Mouse (Mus musculus): Measurements from ENCODE around the gene D1Ertd622e. TPM values are rescaled to one million over a fixed set of nuclear protein-coding genes. Genes with fewer than 3 reads are reported as not detected.

The D1Ertd622e gene
- polyA plus RNA-seq, 1 experiment from 2014 or later = 16.2 TPM

DNA sequence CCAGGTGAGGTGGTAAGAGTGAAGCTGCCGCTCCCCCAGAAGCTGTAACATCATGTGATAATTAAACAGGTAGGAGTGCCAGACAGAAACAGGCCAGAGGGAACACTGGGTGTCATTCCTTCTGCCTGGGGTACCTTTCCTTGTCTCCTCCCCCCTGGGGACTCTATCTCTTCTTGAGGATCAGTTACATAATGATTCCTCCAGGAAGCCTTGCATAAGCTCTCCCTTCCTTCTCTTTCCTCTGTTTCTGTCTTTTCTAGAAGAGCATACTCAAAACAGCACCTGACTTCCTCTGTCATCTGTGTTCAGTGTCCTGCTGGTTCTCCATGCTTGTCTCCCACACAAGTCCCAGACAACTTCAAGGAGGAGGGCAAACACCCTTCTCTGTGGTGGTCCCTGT lies 46.3 kb downstream of the D1Ertd622e start:
- H3K27ac ChIP-seq (ENCODE audit: low read length) = no peak overlapping the region
- H3K4me1 ChIP-seq (ENCODE audit: control insufficient read depth, insufficient read depth, low read length) = no peaks in the 10 kb centered on the region
- H3K27me3 ChIP-seq (ENCODE audit: control insufficient read depth, insufficient read depth, low read length) = no peaks in the 10 kb centered on the region
- no peaks in the 10 kb centered on the region for H3K9me3 ChIP-seq (ENCODE audit: control insufficient read depth, low read depth, low read length)
- no peaks in the 10 kb centered on the region for H3K36me3 ChIP-seq (ENCODE audit: control insufficient read depth, insufficient read depth, low read length)
- H3K9ac ChIP-seq (replicated peaks; ENCODE audit: low read depth, low read length) = no peak overlapping the region
- ATAC-seq (ENCODE audit: insufficient number of reproducible peaks, insufficient read depth, low FRiP score, low read depth) = no peak
- H3K4me3 ChIP-seq (ENCODE audit: low read depth, low read length) = no peak overlapping the region
- WGBS = 71% methylated on average over 1 of the region's 1 CpGs
- H3K4me2 ChIP-seq (replicated peaks; ENCODE audit: low read depth, low read length) = no peak overlapping the region

DNA sequence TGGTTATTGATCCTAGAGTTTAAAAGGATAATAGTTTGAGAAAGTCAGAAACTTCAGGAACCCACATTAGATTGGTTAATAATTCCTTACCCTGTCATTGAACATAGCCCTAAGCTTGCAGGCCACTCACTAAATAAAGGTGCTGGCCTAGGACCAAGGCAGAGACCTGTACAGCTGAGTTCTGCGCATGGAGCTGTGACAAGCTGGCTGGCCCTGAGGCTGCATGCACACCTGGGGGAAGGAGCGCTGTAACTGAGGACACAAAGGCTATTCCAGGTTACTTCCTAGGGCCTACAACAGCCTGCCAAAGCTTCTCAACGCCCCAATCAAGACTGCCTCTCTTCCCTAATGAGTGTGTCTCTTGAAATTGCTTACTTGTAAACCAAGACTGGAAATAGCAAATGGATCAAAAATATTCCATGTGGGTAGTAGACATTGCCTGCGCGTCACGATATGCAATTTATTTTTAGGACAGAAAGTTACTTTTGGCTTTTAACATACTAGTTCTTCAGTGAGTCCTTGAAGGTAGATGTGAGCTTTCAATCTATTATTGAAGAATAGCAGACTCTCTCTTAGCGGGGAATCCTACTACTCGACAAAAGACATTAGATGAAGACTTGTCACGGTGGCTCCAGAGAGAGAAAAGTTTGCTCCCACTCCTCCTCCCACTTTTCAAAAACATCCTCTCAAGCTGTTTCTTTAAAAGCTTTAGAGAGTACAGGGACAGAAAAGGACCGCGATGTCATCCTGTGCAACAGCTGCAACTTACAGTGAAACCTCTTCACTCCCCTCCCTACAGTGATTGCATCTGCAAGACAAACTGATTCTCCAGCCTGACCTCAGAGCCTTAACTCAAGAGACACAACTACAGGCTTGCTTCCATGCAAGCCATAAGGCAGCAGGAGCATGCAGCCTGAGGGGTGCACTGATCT lies 47.1 kb downstream of the D1Ertd622e start:
- ATAC-seq (ENCODE audit: insufficient number of reproducible peaks, insufficient read depth, low FRiP score, low read depth) = no peak
- 77% methylated on average over 11 of the region's 11 CpGs for WGBS

DNA sequence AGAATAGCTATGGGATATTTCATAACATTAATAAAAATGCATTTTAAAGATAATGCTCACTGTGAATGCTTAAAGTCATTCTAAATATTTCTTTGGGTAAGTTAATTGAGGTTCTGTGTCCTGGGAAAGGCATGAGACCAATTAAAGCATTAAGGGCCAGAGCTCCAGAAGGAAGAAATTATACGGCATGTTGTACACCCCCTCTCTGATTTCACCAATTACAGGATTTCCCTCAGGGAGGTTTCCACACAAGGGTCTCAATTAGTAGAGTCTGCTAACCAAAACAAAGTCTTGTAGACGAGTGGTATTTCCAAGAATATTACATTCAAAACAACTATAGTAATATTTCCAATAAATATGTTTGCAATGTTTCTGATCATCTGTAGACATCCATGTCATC lies 50.1 kb downstream of the D1Ertd622e start:
- ATAC-seq (ENCODE audit: insufficient number of reproducible peaks, insufficient read depth, low FRiP score, low read depth) = no peak
- Histone ChIP-seq H3K36me3 (ENCODE audit: control insufficient read depth, insufficient read depth, low read length) (no peaks in the 10 kb centered on the region), H3K27ac (ENCODE audit: low read length) (no peak overlapping the region), H3K27me3 (ENCODE audit: control insufficient read depth, insufficient read depth, low read length) (no peaks in the 10 kb centered on the region), H3K9ac (replicated peaks; ENCODE audit: low read depth, low read length) (no peak overlapping the region), H3K4me2 (replicated peaks; ENCODE audit: low read depth, low read length) (no peak overlapping the region), H3K9me3 (ENCODE audit: control insufficient read depth, low read depth, low read length) (no peaks in the 10 kb centered on the region), H3K4me3 (ENCODE audit: low read depth, low read length) (no peak overlapping the region), H3K4me1 (ENCODE audit: control insufficient read depth, insufficient read depth, low read length) (no peaks in the 10 kb centered on the region)
- WGBS = 77% methylated on average over 2 of the region's 2 CpGs

More for the DNA sequence above, 47.1 kb downstream of the D1Ertd622e start:
- no peak overlapping the region for H3K4me2 ChIP-seq (replicated peaks; ENCODE audit: low read depth, low read length)
- H3K27me3 ChIP-seq (ENCODE audit: control insufficient read depth, insufficient read depth, low read length) = no peaks in the 10 kb centered on the region
- no peaks in the 10 kb centered on the region for H3K9me3 ChIP-seq (ENCODE audit: control insufficient read depth, low read depth, low read length)
- no peak overlapping the region for H3K9ac ChIP-seq (replicated peaks; ENCODE audit: low read depth, low read length)
- no peaks in the 10 kb centered on the region for H3K36me3 ChIP-seq (ENCODE audit: control insufficient read depth, insufficient read depth, low read length)
- H3K27ac ChIP-seq (ENCODE audit: low read length) = no peak overlapping the region
- no peaks in the 10 kb centered on the region for H3K4me1 ChIP-seq (ENCODE audit: control insufficient read depth, insufficient read depth, low read length)
- H3K4me3 ChIP-seq (ENCODE audit: low read depth, low read length) = no peak overlapping the region

DNA sequence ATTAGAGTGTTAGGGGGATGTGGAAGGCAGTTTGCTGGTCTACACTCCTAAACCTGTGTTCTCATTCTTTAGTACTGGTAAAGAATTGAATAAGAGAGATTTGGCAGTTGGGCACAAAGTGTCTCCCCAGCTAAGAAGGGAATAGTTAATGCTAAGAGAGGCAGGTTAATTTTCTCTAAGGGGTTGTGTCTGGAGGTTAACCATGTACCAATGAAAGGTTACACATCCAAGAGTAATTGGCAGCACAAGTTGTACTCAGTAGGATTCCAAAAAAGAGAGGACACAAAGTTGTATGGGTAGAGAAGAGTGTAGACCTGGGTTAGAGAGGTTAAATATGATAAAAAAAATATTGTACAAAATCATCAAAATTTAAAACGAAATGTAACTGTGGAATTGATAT lies 58.5 kb downstream of the D1Ertd622e start:
- no peaks in the 10 kb centered on the region for H3K36me3 ChIP-seq (ENCODE audit: control insufficient read depth, insufficient read depth, low read length)
- 64% methylated on average over 1 of the region's 1 CpGs for WGBS
- no peaks in the 10 kb centered on the region for H3K4me1 ChIP-seq (ENCODE audit: control insufficient read depth, insufficient read depth, low read length)
- H3K27ac ChIP-seq (ENCODE audit: low read length) = no peak overlapping the region
- ATAC-seq (ENCODE audit: insufficient number of reproducible peaks, insufficient read depth, low FRiP score, low read depth) = no peak
- H3K27me3 ChIP-seq (ENCODE audit: control insufficient read depth, insufficient read depth, low read length) = no peaks in the 10 kb centered on the region
- no peak overlapping the region for H3K9ac ChIP-seq (replicated peaks; ENCODE audit: low read depth, low read length)
- H3K4me3 ChIP-seq (ENCODE audit: low read depth, low read length) = no peak overlapping the region
- no peak overlapping the region for H3K4me2 ChIP-seq (replicated peaks; ENCODE audit: low read depth, low read length)
- no peaks in the 10 kb centered on the region for H3K9me3 ChIP-seq (ENCODE audit: control insufficient read depth, low read depth, low read length)

DNA sequence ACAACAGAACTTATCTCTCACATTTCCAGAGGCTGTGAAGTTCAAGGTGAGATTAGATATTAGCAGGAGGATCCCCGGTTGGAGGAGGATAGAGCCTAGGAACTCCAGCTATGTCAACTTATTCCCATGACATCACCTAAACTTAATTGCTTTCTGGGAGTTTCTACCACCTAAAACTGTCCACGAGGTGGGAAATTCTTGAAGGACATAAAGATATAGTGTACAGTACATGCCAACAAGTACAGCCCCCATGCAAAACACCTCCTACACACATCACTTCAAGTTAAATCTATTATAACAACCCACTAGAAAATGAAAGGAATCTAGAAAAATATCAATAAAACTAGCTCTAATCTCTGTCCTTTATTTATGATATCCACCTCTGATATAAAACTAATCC lies 61.5 kb downstream of the D1Ertd622e start:
- ATAC-seq (ENCODE audit: insufficient number of reproducible peaks, insufficient read depth, low FRiP score, low read depth) = no peak
- Histone ChIP-seq H3K4me1 (ENCODE audit: control insufficient read depth, insufficient read depth, low read length) (no peaks in the 10 kb centered on the region), H3K36me3 (ENCODE audit: control insufficient read depth, insufficient read depth, low read length) (no peaks in the 10 kb centered on the region), H3K27me3 (ENCODE audit: control insufficient read depth, insufficient read depth, low read length) (no peaks in the 10 kb centered on the region), H3K4me2 (replicated peaks; ENCODE audit: low read depth, low read length) (no peak overlapping the region), H3K27ac (ENCODE audit: low read length) (no peak overlapping the region), H3K9me3 (ENCODE audit: control insufficient read depth, low read depth, low read length) (no peaks in the 10 kb centered on the region), H3K9ac (replicated peaks; ENCODE audit: low read depth, low read length) (no peak overlapping the region), H3K4me3 (ENCODE audit: low read depth, low read length) (no peak overlapping the region)
- 68% methylated on average over 2 of the region's 2 CpGs for whole genome bisulfite sequencing

DNA sequence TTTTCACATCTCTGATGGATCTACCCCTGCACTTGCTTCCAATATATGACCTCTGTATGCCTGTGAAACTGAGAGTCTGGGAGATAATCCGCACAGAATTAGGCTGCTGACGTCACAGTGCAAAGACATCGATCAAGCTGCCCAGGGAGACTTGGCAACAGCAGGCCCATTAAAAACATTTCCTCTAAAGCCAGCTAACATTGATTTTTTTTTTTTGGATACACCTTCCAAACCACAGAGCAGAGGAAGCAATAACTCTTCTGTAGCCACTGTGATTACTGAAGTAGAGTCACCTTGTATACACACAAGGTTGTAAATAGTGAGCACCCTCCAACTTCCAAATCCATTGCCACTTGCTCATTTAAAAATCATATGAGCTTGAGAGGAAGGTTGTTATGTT lies 62.8 kb downstream of the D1Ertd622e start:
- no peak overlapping the region for H3K4me2 ChIP-seq (replicated peaks; ENCODE audit: low read depth, low read length)
- H3K9ac ChIP-seq (replicated peaks; ENCODE audit: low read depth, low read length) = no peak overlapping the region
- no peak overlapping the region for H3K4me3 ChIP-seq (ENCODE audit: low read depth, low read length)
- no peaks in the 10 kb centered on the region for H3K27me3 ChIP-seq (ENCODE audit: control insufficient read depth, insufficient read depth, low read length)
- no peak for ATAC-seq (ENCODE audit: insufficient number of reproducible peaks, insufficient read depth, low FRiP score, low read depth)
- H3K4me1 ChIP-seq (ENCODE audit: control insufficient read depth, insufficient read depth, low read length) = no peaks in the 10 kb centered on the region
- WGBS = 49% methylated on average over 3 of the region's 3 CpGs
- no peaks in the 10 kb centered on the region for H3K36me3 ChIP-seq (ENCODE audit: control insufficient read depth, insufficient read depth, low read length)
- H3K9me3 ChIP-seq (ENCODE audit: control insufficient read depth, low read depth, low read length) = no peaks in the 10 kb centered on the region
- H3K27ac ChIP-seq (ENCODE audit: low read length) = no peak overlapping the region

DNA sequence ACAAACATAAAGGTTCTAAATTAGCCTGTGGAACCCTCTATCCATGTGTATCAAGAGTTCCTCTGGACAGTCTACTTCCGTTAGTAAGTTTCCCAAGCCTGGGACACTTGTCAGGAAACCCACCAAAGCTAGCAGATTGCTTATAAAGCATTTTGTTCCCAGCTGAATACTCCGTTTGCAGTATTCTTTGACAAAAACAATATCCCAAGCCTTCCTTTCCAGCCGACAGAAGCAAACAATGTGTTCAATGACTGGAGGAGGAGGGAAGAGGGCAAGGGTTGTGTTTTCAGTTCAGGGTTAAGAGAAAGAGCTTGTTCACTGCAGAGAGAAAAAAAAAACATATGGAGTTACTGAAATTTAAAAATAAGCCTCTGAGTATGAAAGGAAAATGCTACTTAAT lies 73.3 kb downstream of the D1Ertd622e start:
- H3K27me3 ChIP-seq (ENCODE audit: control insufficient read depth, insufficient read depth, low read length) = no peaks in the 10 kb centered on the region
- 31% methylated on average over 3 of the region's 3 CpGs for WGBS
- H3K4me2 ChIP-seq (replicated peaks; ENCODE audit: low read depth, low read length) = no peak overlapping the region
- H3K9ac ChIP-seq (replicated peaks; ENCODE audit: low read depth, low read length) = no peak overlapping the region
- no peaks in the 10 kb centered on the region for H3K4me1 ChIP-seq (ENCODE audit: control insufficient read depth, insufficient read depth, low read length)
- no peaks in the 10 kb centered on the region for H3K36me3 ChIP-seq (ENCODE audit: control insufficient read depth, insufficient read depth, low read length)
- no peak overlapping the region for H3K27ac ChIP-seq (ENCODE audit: low read length)
- H3K4me3 ChIP-seq (ENCODE audit: low read depth, low read length) = no peak overlapping the region
- ATAC-seq (ENCODE audit: insufficient number of reproducible peaks, insufficient read depth, low FRiP score, low read depth) = no peak
- H3K9me3 ChIP-seq (ENCODE audit: control insufficient read depth, low read depth, low read length) = no peaks in the 10 kb centered on the region

DNA sequence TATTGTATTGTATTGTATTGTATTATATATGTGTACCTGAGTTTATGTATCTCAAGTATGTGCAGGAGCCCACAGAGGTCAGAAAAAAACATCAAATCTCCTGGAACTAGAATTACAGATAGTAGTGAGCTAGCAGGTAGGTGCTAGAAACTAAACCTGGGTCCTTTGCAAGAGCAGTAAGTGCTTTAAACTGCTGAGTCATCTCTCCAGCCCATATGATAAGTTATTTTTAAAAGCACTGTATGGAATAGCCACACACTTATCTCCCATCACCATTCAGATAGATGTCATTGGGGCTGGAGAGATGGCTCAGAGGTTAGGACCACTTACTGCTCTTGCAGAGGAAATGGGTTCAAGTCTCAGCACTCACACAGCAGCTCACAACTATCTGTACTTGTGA lies 76.8 kb downstream of the D1Ertd622e start:
- no peak overlapping the region for H3K4me3 ChIP-seq (ENCODE audit: low read depth, low read length)
- no peaks in the 10 kb centered on the region for H3K9me3 ChIP-seq (ENCODE audit: control insufficient read depth, low read depth, low read length)
- ATAC-seq (ENCODE audit: insufficient number of reproducible peaks, insufficient read depth, low FRiP score, low read depth) = no peak
- no peak overlapping the region for H3K9ac ChIP-seq (replicated peaks; ENCODE audit: low read depth, low read length)
- no peaks in the 10 kb centered on the region for H3K4me1 ChIP-seq (ENCODE audit: control insufficient read depth, insufficient read depth, low read length)
- no peak overlapping the region for H3K27ac ChIP-seq (ENCODE audit: low read length)
- no peaks in the 10 kb centered on the region for H3K36me3 ChIP-seq (ENCODE audit: control insufficient read depth, insufficient read depth, low read length)
- H3K27me3 ChIP-seq (ENCODE audit: control insufficient read depth, insufficient read depth, low read length) = no peaks in the 10 kb centered on the region
- no peak overlapping the region for H3K4me2 ChIP-seq (replicated peaks; ENCODE audit: low read depth, low read length)

DNA sequence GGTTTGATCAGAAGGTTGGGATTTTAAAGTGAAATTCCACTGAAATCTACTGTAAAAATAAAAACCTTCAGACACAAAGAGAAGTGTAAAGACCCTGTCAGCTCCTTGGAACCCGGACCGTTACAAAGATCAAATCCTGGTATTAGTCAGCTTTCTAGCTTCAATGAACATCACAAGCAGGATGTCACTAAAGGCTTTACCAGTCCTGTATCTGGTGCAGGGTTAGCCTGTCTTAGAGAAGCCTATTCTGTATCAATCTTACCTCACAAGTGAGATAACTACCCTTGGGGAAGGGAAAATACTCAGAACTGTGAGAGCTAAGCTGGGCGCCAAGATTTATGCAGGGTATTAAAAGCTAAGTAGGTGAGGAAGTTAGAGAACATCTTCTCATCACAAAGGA lies 77.7 kb downstream of the D1Ertd622e start:
- Histone ChIP-seq H3K4me1 (ENCODE audit: control insufficient read depth, insufficient read depth, low read length) (no peaks in the 10 kb centered on the region), H3K27ac (ENCODE audit: low read length) (no peak overlapping the region), H3K4me2 (replicated peaks; ENCODE audit: low read depth, low read length) (no peak overlapping the region), H3K4me3 (ENCODE audit: low read depth, low read length) (no peak overlapping the region), H3K9ac (replicated peaks; ENCODE audit: low read depth, low read length) (no peak overlapping the region), H3K9me3 (ENCODE audit: control insufficient read depth, low read depth, low read length) (no peaks in the 10 kb centered on the region), H3K27me3 (ENCODE audit: control insufficient read depth, insufficient read depth, low read length) (no peaks in the 10 kb centered on the region), H3K36me3 (ENCODE audit: control insufficient read depth, insufficient read depth, low read length) (no peaks in the 10 kb centered on the region)
- no peak for ATAC-seq (ENCODE audit: insufficient number of reproducible peaks, insufficient read depth, low FRiP score, low read depth)
- WGBS = 83% methylated on average over 3 of the region's 3 CpGs
